Mouse (Mus musculus) left cerebral cortex, adult 9 months (tissue): ENCODE results near the gene Inip.

Experiments
- DNase-seq, 2 experiments: peaks; one replicate each; pipeline ENCODE4 v3.0.0; 2022; ENCODE audit warnings: low spot score in 2 of 2

Gene Inip

GRCm38 (mm10) chr4:59772171-59772879 is 29.1 kb downstream of the Inip start:
- DNase-seq = no peak

DNA sequence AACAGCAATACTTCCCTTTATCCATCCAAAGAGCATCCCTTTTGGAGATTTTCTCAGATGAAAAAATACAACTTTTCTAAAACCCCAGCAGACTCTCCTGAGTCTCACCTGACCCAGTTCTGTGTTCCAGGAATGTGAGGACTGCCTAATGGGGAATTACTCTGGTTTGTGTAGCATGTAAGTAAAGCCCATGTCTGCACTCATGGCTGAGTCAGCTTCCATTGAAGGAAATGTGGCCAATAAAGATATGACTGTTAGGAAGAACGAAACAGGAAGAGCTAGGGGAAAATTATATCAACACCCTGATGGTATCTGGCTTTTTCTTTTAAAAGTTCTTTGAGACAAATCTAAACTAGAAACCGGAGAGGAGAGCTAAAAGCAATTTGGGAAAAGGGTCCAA is 33.7 kb downstream of the Inip start:
- DNase-seq = no peak

GRCm38 (mm10) chr4:59765385-59766005 is 35.9 kb downstream of the Inip start:
- no peak for DNase-seq

GRCm38 (mm10) chr4:59764950-59765349 is 36.4 kb downstream of the Inip start:
- DNase-seq = no peak

DNA sequence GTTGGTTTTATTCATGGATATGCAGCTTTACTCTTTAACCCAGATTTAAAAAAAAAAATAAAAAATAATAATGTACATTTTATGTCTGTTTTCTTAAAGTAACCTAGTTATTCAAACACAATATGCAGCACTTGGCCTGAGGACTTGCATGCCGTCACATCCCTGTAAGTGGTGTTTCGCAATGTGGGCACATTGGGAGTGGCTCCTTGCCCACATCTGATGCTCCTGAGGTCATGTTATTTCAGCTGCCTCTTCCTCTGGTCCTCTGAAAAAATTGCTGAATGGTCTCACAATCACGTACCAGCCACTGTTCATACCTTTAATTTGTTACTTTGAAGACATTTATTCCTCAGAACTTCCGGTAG is 40.0 kb downstream of the Inip start:
- no peak for DNase-seq

DNA sequence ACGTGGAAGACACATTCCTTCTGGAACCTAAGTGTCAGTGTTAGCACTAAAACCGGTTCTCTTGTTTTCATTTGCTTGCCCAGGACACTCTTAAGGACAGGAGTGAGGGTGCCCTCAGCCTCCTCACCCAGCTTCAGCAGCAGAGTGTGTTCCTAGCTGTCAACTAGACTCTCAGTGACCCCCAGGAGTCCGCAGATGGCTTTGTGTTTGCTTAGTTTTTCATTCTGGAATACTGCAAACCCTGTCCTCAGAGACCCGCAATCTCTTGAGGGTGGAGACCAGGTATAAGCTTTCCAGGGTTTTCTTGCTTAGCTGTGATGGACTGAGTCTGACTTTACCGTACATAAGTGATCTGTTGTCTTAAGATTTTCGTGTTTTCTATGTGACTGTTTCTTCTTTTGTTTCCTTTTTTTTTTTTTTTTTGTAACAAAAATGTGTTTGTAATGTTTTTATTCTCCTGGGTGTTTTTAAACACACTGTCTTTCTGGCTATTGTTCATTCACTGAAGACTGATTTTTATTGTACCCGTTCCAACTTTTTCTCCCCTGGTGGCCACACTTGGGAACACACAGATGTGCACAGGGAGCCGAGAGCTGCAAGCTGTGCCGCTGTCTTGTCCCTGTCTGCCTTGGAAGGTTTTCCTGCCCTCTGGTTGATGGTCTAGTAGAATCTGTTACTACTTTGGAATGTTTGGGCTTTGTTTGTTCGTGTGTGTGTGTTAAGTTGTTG is 40.6 kb downstream of the Inip start:
- DNase-seq = peak in 1 of 2 experiments; percentile 23

DNA sequence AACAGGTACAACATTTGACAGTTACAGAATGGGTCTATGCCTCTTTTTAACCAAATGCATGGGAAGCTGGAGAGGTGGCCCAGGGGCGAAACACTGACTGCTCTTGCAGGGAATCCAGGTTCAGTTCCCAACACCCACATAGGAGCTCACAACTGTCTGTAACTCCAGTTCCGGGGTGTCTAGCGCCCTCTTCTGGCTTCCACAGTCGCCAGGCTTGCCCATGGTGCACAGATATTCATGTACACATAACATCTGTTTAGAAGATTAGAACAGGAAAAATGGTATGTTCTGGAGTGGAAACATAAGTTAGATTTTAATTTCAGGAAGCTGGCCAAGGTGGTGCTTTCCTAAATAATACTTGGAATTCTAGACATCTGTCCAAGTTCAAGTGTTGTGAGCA is 41.4 kb downstream of the Inip start:
- no peak for DNase-seq

DNA sequence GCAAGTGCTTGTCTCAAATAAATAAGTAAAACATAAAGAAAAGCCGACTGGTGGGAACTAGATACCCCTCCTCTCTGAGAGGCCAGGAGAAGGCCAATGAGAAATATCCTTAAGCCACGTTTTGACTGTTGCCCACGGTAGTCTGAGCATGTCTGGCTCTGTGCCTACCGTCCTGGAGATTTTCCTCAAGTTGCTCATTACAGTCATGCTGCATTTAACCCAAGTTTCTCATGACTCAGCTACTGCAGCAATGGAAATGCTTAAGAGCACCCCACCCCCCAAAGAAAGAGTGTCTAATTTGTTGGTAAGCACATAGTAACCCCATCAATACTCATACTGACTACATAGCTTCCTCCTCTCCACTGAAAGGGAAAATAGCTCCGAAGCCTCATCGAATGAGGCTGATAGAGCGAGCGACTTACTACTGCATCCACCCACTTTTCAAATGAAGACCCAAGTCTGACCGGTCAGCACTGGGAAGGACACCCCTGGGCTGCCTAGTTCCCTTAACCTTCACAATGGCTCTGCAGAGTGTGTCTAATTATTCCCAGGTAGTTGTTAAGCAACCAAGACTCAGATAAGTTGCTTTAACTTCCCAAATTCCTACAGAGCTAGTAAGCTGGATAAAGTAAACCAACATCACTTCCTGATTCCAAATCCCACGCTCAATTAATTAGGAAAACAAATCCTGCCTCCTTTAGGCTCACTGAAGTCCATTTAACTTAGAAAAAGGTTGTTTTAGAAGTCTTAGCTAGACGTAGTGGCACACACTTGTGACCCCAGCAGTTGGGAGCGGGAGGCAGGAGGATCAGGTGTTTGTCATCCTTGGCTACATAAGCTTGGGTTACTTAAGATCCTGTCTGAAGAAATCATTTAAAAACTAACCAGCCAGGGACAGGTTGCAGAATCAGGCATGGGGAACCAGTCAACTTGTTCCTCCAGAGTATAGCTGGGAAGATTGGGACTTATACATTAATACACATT is 43.6 kb downstream of the Inip start:
- DNase-seq = no peak

DNA sequence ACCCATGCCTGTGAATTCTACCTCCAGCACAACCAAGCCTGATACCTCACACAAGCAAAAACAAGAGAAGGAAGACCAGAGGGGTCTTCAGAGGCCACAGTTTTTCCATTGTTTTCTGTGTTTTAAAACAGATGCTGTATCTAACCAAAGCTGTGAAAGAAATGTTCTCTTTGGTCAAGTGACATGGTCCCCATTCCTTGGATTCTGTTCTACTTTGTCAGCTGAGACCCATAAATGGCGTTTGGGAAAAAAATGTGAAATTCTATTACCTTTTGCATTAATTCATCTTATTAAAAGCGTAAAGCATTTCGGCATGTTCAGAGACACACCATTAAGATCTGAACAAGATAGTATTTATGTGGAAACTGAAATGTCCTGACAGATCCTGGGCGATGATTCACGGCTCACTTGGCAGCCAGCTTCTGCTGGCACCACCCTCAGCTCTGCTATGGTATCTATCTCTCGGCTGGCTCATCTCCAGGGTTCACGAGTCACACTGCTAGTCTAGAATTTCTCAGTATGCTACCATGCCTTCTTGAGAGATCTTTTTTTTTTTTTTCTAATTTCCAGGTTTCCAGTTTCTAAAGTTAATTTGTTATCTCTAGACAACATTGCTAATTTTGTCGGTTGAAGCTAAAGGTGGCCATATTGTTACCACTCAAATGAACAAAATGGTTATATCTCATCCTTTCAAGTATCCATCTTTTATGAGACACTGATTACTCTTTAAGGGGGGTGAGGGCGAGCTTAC is 44.9 kb downstream of the Inip start:
- DNase-seq = peak; percentile 44 to 81

GRCm38 (mm10) chr4:59753491-59754140 is 47.8 kb downstream of the Inip start:
- DNase-seq = no peak

GRCm38 (mm10) chr4:59739882-59740281 is 61.5 kb downstream of the Inip start:
- DNase-seq = no peak

GRCm38 (mm10) chr4:59739321-59739720 is 62.1 kb downstream of the Inip start:
- no peak for DNase-seq

DNA sequence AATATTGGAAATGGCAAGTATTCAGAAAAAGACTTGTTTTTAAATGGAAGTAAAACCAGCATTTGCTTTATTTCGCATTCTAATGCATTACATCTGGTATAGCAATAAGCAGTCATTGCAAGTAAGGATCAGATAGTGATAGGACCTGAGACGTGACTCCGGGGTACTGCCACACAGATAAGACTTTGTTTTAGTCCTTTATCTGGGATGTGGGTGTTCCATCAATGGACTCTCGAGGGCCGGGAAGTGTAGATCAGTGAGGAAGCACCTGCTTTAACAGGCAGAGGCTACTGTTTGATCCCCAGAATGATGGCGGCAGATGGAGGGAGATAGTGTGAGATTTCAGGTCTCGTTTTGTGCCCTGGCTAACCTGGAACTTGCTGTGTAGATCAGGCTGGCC is 69.8 kb downstream of the Inip start:
- DNase-seq = no peak

GRCm38 (mm10) chr4:59728839-59729238 is 72.5 kb downstream of the Inip start:
- DNase-seq = no peak

DNA sequence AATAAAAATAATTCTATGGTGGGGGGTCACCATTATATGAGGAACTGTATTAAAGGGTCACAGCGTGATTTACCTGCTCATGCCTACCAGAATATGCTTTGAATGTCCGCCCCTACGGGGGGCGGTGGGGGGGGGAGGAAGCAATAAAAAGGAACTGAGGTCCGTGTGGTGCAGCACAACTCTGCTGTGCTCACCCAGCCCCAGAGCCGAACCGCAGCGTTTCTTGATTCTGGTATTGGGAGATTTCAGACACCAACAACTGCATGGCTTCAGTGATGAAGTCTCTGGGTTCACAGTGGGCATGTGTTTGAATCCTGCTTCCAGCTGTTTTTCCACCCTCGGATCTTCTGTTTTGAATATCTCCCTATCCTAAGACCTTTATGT is 73.5 kb downstream of the Inip start:
- no peak for DNase-seq

- DNase-seq = no peak
Measured at GRCm38 (mm10) chr4:59727187-59727877, 74.1 kb downstream of the Inip start.

DNA sequence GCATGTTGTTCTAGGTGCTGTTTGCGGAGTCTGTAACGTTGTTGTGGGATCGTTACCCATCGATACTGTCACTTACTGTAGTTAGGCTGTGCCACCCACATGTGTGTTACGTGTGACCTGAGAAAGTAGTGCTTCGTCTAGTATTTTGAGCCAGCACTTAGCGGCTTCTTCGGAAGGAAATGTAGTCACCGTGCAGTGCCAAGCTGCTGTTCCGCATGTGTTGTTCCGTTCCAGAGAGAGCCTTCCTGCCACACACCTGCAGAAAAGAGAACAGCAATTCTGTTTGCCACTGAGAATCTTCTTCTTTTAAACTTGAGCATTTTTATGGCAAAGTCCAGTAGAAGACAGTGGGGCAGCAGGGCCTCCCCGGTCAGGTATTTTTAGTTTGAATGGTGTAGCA is 74.9 kb downstream of the Inip start:
- DNase-seq = no peak

DNA sequence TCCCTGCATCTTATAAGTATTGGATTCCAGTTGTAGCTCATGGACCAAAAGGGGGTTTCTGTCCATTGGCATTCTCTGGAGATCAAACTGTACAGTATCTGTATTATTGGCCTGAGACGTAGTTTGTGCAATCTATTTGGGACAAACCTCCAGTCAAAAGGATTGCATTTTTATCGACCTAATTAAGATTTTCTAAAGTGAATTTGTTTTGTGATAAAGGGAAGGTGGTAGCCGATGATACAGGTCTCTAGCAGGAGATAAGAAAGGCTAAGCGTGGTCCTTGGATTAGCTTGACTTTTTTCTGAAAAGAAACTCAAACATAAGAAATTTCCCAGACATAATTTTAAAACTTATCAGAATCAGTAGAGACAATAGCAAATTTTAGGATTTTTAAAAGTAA is 75.8 kb downstream of the Inip start:
- no peak for DNase-seq

DNA sequence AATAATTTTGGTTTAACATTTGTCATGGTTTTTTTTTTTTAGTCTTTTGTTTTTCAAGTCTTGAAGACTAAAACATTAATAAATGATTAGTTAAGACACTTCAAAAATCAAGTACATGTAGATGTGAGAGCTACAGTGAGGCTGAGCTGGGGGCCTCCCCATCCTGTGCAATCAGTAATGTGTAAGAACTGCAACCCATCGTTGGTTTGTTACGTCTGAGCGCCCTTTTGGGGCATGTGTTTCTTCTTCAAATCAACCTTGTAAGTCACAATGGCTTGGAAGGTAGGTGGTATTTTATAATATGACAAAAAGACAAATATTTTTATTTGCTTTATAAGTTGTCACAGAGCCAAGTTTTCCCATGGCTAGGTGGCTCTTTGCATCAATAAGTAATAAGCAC is 79.6 kb downstream of the Inip start:
- DNase-seq = no peak
